Mouse (Mus musculus) lung, embryonic 15.5 days (tissue): Measurements from ENCODE around the gene Mical1. TPM values are rescaled to one million over a fixed set of nuclear protein-coding genes. Genes with fewer than 3 reads are reported as not detected.

Source experiments
- ATAC-seq: fragments of 200-750 bp; cut with Nextera tagmentation; 2 replicates; pipeline ENCODE4 v1.8.0; 2017; ENCODE audit warnings: moderate number of reproducible peaks, borderline replicate concordance; ENCODE audit not compliant: low FRiP score, low TSS enrichment; ENCODE audit errors: extremely low read depth
- H3K27ac ChIP-seq: fragments of 300-500 bp; sonication (generic); 2 replicates; pipeline ENCODE4 v1.5.1; 2015; ENCODE audit warnings: moderate library complexity, mild to moderate bottlenecking, inconsistent platforms
- H3K27me3 ChIP-seq: fragments of 300-500 bp; sonication (generic); 2 replicates; pipeline ENCODE4 v1.6.1; 2015; ENCODE audit warnings: inconsistent platforms
- H3K36me3 ChIP-seq: fragments of 300-500 bp; sonication (generic); 2 replicates; pipeline ENCODE4 v1.6.1; 2015; ENCODE audit warnings: inconsistent platforms
- H3K4me1 ChIP-seq: fragments of 300-500 bp; sonication (generic); 2 replicates; pipeline ENCODE4 v1.6.1; 2015; ENCODE audit warnings: inconsistent platforms
- H3K4me2 ChIP-seq: fragments of 300-500 bp; sonication (generic); 2 replicates; pipeline ENCODE4 v1.6.1; 2015; ENCODE audit warnings: inconsistent platforms, mild to moderate bottlenecking, moderate library complexity
- H3K4me3 ChIP-seq: fragments of 300-500 bp; sonication (generic); 2 replicates; pipeline ENCODE4 v1.5.1; 2015; ENCODE audit warnings: mild to moderate bottlenecking, inconsistent platforms
- H3K9ac ChIP-seq: fragments of 300-500 bp; sonication (generic); 2 replicates; pipeline ENCODE4 v1.6.1; 2015; ENCODE audit warnings: inconsistent platforms
- H3K9me3 ChIP-seq: fragments of 300-500 bp; sonication (generic); 2 replicates; pipeline ENCODE4 v1.6.1; 2016; ENCODE audit warnings: inconsistent platforms
- WGBS: fragments of 180-500 bp; shearing (Covaris S2); methylation state at CpG from one replicate; pipeline ENCODE4 v1.1.7; 2015; 5-methylcytosine and 5-hydroxymethylcytosine counted together
- polyA plus RNA-seq: library from polyadenylated mRNA; unstranded; fragments of >200 nt; fragmentation: Nextera tagmentation; extraction: Ambion mirVana; gene quantifications from 2 replicates; pipeline ENCODE4 v1.2.1, GENCODE M21; 2015

Gene Mical1
- polyA plus RNA-seq, 1 experiment from 2014 or later = 75.7 TPM

GRCm38 (mm10) chr10:41480938-41481880 is 5.1 kb downstream of the Mical1 start:
- Histone ChIP-seq H3K27ac (no peak overlapping the region), H3K9ac (no peak overlapping the region), H3K9me3 (no peaks in the 10 kb centered on the region), H3K36me3 (peaks cover 65% of the 10 kb centered on the region), H3K4me1 (peaks cover 29% of the 10 kb centered on the region), H3K4me2 (no peak overlapping the region), H3K27me3 (no peaks in the 10 kb centered on the region), H3K4me3 (no peak overlapping the region)
- ATAC-seq = no peak
- WGBS = 54% methylated on average over 33 of the region's 33 CpGs

DNA sequence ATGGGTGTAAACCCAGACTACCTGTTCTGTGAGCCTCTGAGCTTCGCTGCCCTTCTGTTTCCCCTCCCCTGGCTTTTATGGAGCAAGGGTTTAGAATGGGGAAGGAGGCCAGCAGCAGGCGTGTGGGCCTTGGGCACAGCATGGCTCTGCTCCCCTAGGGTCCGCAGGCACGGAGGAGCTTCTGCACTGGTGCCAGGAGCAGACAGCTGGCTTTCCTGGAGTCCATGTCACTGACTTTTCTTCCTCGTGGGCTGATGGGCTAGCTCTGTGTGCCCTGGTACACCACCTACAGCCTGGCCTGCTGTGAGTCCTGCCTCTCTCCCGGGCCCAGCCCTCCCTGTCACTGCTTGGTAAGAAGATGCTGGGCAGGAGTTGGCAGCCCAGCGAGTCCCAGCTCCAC is 6.3 kb downstream of the Mical1 start:
- Histone ChIP-seq H3K4me1 (peaks cover 29% of the 10 kb centered on the region), H3K27ac (no peak overlapping the region), H3K27me3 (no peaks in the 10 kb centered on the region), H3K4me3 (no peak overlapping the region), H3K4me2 (no peak overlapping the region), H3K9ac (no peak overlapping the region), H3K36me3 (peaks cover 77% of the 10 kb centered on the region), H3K9me3 (no peaks in the 10 kb centered on the region)
- no peak for ATAC-seq
- 80% methylated on average over 7 of the region's 7 CpGs for WGBS

DNA sequence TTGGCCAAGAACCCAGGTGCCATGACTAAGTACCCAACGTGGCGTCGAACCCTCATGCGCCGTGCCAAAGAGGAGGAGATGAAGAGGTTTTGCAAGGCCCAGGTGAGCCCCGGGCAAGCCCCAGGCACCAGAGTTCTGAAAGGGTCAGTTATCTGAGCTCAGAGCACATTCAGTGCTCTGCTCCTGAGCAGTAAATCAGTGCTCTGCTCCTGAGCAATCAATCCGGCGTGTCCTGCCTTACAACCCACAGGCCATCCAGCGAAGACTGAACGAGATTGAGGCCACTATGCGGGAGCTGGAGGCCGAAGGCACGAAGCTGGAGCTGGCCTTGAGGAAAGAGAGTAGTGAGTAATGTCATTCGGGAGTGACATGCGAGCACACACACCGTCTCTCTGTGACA is 9.7 kb downstream of the Mical1 start:
- Histone ChIP-seq H3K9ac (no peak overlapping the region), H3K4me3 (no peak overlapping the region), H3K36me3 (peaks cover 62% of the 10 kb centered on the region), H3K4me2 (no peak overlapping the region), H3K9me3 (no peaks in the 10 kb centered on the region), H3K4me1 (peaks cover 24% of the 10 kb centered on the region), H3K27me3 (no peaks in the 10 kb centered on the region), H3K27ac (no peak overlapping the region)
- no peak for ATAC-seq
- 86% methylated on average over 16 of the region's 16 CpGs for WGBS

DNA sequence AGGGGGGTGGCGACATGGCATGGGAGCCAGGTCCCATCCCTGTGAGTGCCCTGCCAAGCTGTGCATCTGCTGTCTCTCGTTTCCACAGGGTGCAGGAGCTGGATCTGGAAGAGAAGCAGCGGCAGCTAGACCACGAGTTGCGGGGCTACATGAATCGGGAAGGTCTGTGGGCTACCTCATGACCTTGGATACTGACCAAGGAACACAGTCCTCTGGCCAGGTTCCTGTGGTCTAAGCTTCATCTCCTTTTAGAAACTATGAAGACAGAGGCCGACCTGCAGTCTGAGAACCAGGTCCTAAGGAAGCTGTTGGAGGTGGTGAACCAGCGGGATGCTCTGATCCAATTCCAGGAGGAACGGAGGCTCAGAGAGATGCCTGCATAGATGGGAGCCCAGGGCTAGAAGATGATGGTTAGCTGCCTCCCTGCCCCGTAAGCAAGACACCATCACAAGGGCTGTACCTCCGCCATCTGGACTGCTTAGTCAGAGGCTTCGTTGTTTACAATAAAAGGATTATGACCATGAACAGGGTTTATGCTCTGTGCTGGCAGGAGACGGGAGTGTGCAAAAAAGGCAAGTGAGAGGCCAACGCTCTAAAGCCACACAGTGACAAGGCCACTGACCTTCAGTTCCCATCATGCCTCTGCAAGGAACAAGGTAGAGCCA is 10.5 kb downstream of the Mical1 start:
- Histone ChIP-seq H3K27ac (no peak overlapping the region), H3K4me3 (no peak overlapping the region), H3K9ac (no peak overlapping the region), H3K9me3 (no peaks in the 10 kb centered on the region), H3K4me1 (peaks cover 20% of the 10 kb centered on the region), H3K36me3 (peaks cover 59% of the 10 kb centered on the region), H3K4me2 (no peak overlapping the region), H3K27me3 (no peaks in the 10 kb centered on the region)
- ATAC-seq = no peak
- 79% methylated on average over 14 of the region's 14 CpGs for WGBS

DNA sequence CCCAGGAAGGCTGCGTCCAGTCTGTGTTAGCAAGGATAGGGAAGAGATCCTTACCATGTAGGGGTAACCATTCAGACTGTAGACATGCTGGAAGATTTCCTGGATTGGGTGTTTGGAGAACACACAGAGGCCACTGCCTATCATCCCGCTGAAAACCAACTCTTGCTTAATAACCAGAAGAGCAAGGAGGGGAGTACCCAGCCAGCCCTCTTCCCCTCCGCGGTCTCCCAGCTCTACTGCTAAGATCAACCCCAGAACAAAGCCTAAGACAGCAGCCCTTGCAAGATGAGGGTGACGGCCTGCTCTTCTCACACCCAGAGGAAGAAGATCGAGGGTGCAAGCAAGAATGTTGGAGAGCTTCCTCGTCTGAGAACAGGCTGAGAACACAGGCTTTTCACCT is 12.8 kb downstream of the Mical1 start:
- Histone ChIP-seq H3K27me3 (no peaks in the 10 kb centered on the region), H3K9me3 (no peaks in the 10 kb centered on the region), H3K4me2 (peak overlapping the region; percentile 99), H3K27ac (no peak overlapping the region), H3K9ac (peak overlapping the region; percentile 72; the same call in 1 of the 2 replicates), H3K4me1 (peaks cover 20% of the 10 kb centered on the region), H3K36me3 (peaks cover 42% of the 10 kb centered on the region), H3K4me3 (peak overlapping the region; percentile 62)
- 23% methylated on average over 7 of the region's 7 CpGs for WGBS
- no peak for ATAC-seq

GRCm38 (mm10) chr10:41489294-41489693 is 13.2 kb downstream of the Mical1 start:
- H3K4me1 ChIP-seq = peaks cover 20% of the 10 kb centered on the region
- peak overlapping the region; percentile 99 for H3K4me2 ChIP-seq
- H3K9me3 ChIP-seq = no peaks in the 10 kb centered on the region
- H3K9ac ChIP-seq = peak overlapping the region; percentile 72
- no peak for ATAC-seq
- no peaks in the 10 kb centered on the region for H3K27me3 ChIP-seq
- H3K4me3 ChIP-seq = peak overlapping the region; percentile 62
- no peak overlapping the region; the same call in 1 of the 2 replicates for H3K27ac ChIP-seq
- WGBS = 20% methylated on average over 8 of the region's 8 CpGs
- H3K36me3 ChIP-seq = peaks cover 38% of the 10 kb centered on the region

GRCm38 (mm10) chr10:41489708-41490517 is 13.8 kb downstream of the Mical1 start, which contains the start of the genes Smpd2 and Ppil6:
Gene Smpd2 (minus strand): TSS chr10:41490369.
Gene Ppil6 (plus strand): TSS chr10:41490439.
- Histone ChIP-seq H3K4me2 (peak within 1 kb of the TSS; percentile 99), H3K9me3 (no peaks in the 10 kb centered on the region), H3K27ac (peak within 1 kb of the TSS; percentile 80), H3K4me1 (peaks cover 20% of the 10 kb centered on the region), H3K27me3 (no peaks in the 10 kb centered on the region), H3K9ac (peak within 1 kb of the TSS; percentile 72), H3K36me3 (peaks cover 32% of the 10 kb centered on the region), H3K4me3 (peak within 1 kb of the TSS; percentile 62)
- peak; percentile 93 for ATAC-seq
- under 1% methylated on average over 50 of the region's 50 CpGs for WGBS

DNA sequence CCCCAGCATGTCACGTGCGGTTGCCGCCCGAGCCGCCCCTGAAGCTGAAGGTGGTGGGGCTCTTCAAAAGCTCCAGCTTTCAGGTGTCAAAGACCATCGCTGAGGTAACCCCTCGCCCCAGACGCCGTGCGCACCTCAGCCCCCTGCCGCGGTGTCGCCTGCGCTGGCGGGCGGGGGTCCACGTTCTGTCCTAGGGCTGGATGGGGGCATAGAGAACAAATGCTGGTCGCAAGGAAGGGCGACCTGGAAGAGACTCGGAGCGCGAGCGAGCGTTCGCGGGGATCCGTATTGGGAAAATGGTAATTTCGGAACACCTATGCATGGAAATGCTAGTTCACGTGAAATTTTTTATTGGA is 14.4 kb downstream of the Mical1 start:
- H3K4me3 ChIP-seq = peak overlapping the region; percentile 62
- H3K9me3 ChIP-seq = no peaks in the 10 kb centered on the region
- peaks cover 26% of the 10 kb centered on the region for H3K36me3 ChIP-seq
- peak overlapping the region; percentile 99 for H3K4me2 ChIP-seq
- peaks cover 20% of the 10 kb centered on the region for H3K4me1 ChIP-seq
- H3K27ac ChIP-seq = no peak overlapping the region
- no peaks in the 10 kb centered on the region for H3K27me3 ChIP-seq
- ATAC-seq = no peak
- peak overlapping the region; percentile 62 for H3K9ac ChIP-seq
- under 1% methylated on average over 29 of the region's 29 CpGs for WGBS

- Histone ChIP-seq H3K4me2 (peak overlapping the region; percentile 99; the same call in 1 of the 2 replicates), H3K4me3 (no peak overlapping the region; the same call in 1 of the 2 replicates), H3K36me3 (peaks cover 20% of the 10 kb centered on the region)
Measured at GRCm38 (mm10) chr10:41491111-41491510, 15.0 kb downstream of the Mical1 start.

GRCm38 (mm10) chr10:41500941-41501340 is 24.8 kb downstream of the Mical1 start:
- H3K4me3 ChIP-seq = no peak overlapping the region
- H3K9me3 ChIP-seq = no peaks in the 10 kb centered on the region
- H3K9ac ChIP-seq = no peak overlapping the region
- no peaks in the 10 kb centered on the region for H3K27me3 ChIP-seq
- no peaks in the 10 kb centered on the region for H3K4me1 ChIP-seq
- no peak for ATAC-seq
- H3K27ac ChIP-seq = no peak overlapping the region
- no peaks in the 10 kb centered on the region for H3K36me3 ChIP-seq
- 56% methylated on average over 4 of the region's 4 CpGs for WGBS
- H3K4me2 ChIP-seq = no peak overlapping the region

More at GRCm38 (mm10) chr10:41491111-41491510, 15.0 kb downstream of the Mical1 start:
- no peak for ATAC-seq
- Histone ChIP-seq H3K4me1 (peaks cover 20% of the 10 kb centered on the region), H3K9ac (no peak overlapping the region), H3K9me3 (no peaks in the 10 kb centered on the region), H3K27me3 (no peaks in the 10 kb centered on the region), H3K27ac (no peak overlapping the region)
- WGBS = 35% methylated on average over 4 of the region's 4 CpGs

DNA sequence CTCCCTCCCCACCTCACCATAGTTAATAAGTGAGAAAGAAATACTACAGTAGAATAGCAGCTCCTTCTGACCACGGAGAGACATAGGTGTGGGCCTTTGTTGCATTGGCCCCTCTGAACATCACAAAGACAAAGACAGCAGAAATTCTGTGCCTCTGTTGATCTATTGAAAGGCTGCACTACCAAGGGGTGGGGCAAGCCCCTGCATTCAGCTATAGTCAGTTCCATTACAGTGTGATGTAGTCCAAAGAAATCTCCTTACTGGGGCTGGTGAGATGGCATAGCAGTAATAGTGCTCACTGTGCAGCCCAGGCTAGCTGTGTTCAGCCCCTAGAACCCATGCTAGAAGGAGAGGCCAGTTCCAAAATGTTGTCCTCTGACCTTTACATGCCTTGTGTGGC is 28.9 kb downstream of the Mical1 start:
- Histone ChIP-seq H3K4me1 (no peaks in the 10 kb centered on the region), H3K9me3 (no peaks in the 10 kb centered on the region), H3K4me2 (no peak overlapping the region), H3K4me3 (no peak overlapping the region), H3K27me3 (no peaks in the 10 kb centered on the region), H3K9ac (no peak overlapping the region), H3K36me3 (no peaks in the 10 kb centered on the region), H3K27ac (no peak overlapping the region)
- 91% methylated on average over 1 of the region's 1 CpGs for WGBS
- no peak for ATAC-seq
